Mouse (Mus musculus) MEL (cell line): Measurements from ENCODE around the gene Prss40.

ENCODE experiments used
- CHD1 ChIP-seq: IDR thresholded peaks from 2 replicates; pipeline ENCODE4 v1.6.1; 2012; ENCODE audit warnings: low read depth, mild to moderate bottlenecking, inconsistent platforms, low read length, improper control_type of control experiment
- GATA1 ChIP-seq: IDR thresholded peaks from 2 replicates; pipeline ENCODE4 v1.6.1; 2011; ENCODE audit warnings: low read depth, low read length, improper control_type of control experiment
- POLR2A ChIP-seq, 2 experiments: IDR thresholded peaks; 2 replicates each; pipeline ENCODE4 v1.6.1; 2011 to 2012; ENCODE audit warnings: low read length in 2 of 2, mild to moderate bottlenecking in 2 of 2, control low read depth in 1 of 2, improper control_type of control experiment in 1 of 2, low read depth in 1 of 2, moderate library complexity in 1 of 2; ENCODE audit not compliant: control insufficient read depth in 1 of 2, insufficient read depth in 1 of 2, poor library complexity in 1 of 2

- TF ChIP-seq POLR2A (IDR thresholded peaks at IDR 0.05; ENCODE audit: control insufficient read depth in 1 of 2, insufficient read depth in 1 of 2, low read depth in 1 of 2, low read length in 2 of 2, poor library complexity in 1 of 2) (no peak), GATA1 (no peak), CHD1 (no peak)
These were observed 24.0 kb upstream of the Prss40 start for GRCm38 (mm10) chr1:34584736-34585135.
